Mouse (Mus musculus) lung, adult 2 months (tissue): ENCODE measurements at regions not wholly inside any gene's neighbourhood (a gene's known extent, or its start where the extent isn't known, plus 50 kb on each side); places are given as distances from the start of the nearest gene placed in this dataset.

Experiments used
- CTCF ChIP-seq: fragments of 200-500 bp; IDR thresholded peaks from 2 replicates; pipeline ENCODE4 v1.5.1; 2011; ENCODE audit warnings: mild to moderate bottlenecking, low read length, control low read depth; ENCODE audit not compliant: insufficient read depth
- POLR2A ChIP-seq: fragments of 200-500 bp; IDR thresholded peaks from 2 replicates; pipeline ENCODE4 v1.6.1; 2011; ENCODE audit warnings: low read depth, mild to moderate bottlenecking, control low read depth, low read length, borderline replicate concordance; ENCODE audit errors: extremely low read depth

DNA sequence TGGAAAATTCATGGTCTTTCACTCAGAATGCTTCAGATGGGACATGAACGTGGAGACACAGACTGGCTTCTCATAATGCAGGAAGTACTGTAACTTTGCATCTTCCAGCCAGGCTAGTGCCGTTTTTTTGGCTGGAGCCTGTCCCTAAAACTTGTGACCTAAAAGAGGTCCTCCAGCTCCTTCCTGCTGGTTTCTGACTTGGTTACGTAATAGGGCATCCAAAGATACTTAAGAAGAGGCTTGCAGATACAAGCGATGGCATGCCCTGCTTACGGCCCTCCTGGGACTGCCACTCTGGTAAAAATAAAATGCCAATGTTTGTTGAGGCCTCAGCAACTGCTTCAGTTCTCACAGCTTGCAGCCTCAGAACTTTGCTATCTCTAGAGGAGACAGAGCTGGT, 177.3 kb upstream of the Arl4c start:
- TF ChIP-seq CTCF (no peak), POLR2A (no peak)
